Mouse (Mus musculus): ENCODE measurements around the gene Ndufaf2. TPM values are rescaled to one million over a fixed set of nuclear protein-coding genes. Genes with fewer than 3 reads are reported as not detected.

The Ndufaf2 gene
- polyA plus RNA-seq, 1 experiment: 7.1 TPM

GRCm38 (mm10) chr13:108151782-108152181, 6.6 kb downstream of the Ndufaf2 start:
- no peak for DNase-seq (ENCODE audit: low read depth, low spot score)

- DNase-seq (ENCODE audit: low read depth, low spot score): no peak
- WGBS: 88% methylated on average over 8 of the region's 8 CpGs
Measured at GRCm38 (mm10) chr13:108144086-108144485, 14.3 kb downstream of the Ndufaf2 start.

- WGBS: 80% methylated on average over 5 of the region's 5 CpGs
- DNase-seq (ENCODE audit: low read depth, low spot score): no peak
Measured at GRCm38 (mm10) chr13:108138403-108138977, 19.9 kb downstream of the Ndufaf2 start.

- 86% methylated on average over 6 of the region's 6 CpGs for WGBS
- DNase-seq (ENCODE audit: low read depth, low spot score): no peak
Measured at GRCm38 (mm10) chr13:108135617-108136016, 22.8 kb downstream of the Ndufaf2 start.

- DNase-seq (ENCODE audit: low read depth, low spot score): no peak
- WGBS: 66% methylated on average over 6 of the region's 6 CpGs
Measured at GRCm38 (mm10) chr13:108132031-108132819, 26.2 kb downstream of the Ndufaf2 start.

- DNase-seq (ENCODE audit: low read depth, low spot score): no peak
- WGBS: 93% methylated on average over 5 of the region's 5 CpGs
Measured at GRCm38 (mm10) chr13:108130737-108131136, 27.7 kb downstream of the Ndufaf2 start.

- WGBS: 70% methylated on average over 7 of the region's 7 CpGs
- DNase-seq (ENCODE audit: low read depth, low spot score): no peak
Measured at GRCm38 (mm10) chr13:108129070-108129469, 29.4 kb downstream of the Ndufaf2 start.

- WGBS: 55% methylated on average over 1 of the region's 1 CpGs
- DNase-seq (ENCODE audit: low read depth, low spot score): no peak
Measured at GRCm38 (mm10) chr13:108127883-108128282, 30.5 kb downstream of the Ndufaf2 start.

GRCm38 (mm10) chr13:108127130-108127529, 31.3 kb downstream of the Ndufaf2 start:
- DNase-seq (ENCODE audit: low read depth, low spot score): no peak
- WGBS: 7% methylated on average over 1 of the region's 1 CpGs

- 95% methylated on average over 2 of the region's 2 CpGs for WGBS
- DNase-seq (ENCODE audit: low read depth, low spot score): no peak
Measured at GRCm38 (mm10) chr13:108126246-108126645, 32.2 kb downstream of the Ndufaf2 start.

GRCm38 (mm10) chr13:108124096-108124495, 34.3 kb downstream of the Ndufaf2 start:
- WGBS: 85% methylated on average over 11 of the region's 11 CpGs
- DNase-seq (ENCODE audit: low read depth, low spot score): no peak

GRCm38 (mm10) chr13:108123109-108123723, 35.2 kb downstream of the Ndufaf2 start:
- WGBS: 77% methylated on average over 15 of the region's 15 CpGs
- DNase-seq (ENCODE audit: low read depth, low spot score): no peak

- WGBS: 39% methylated on average over 9 of the region's 9 CpGs
- DNase-seq (ENCODE audit: low read depth, low spot score): peak; percentile 42
Measured at GRCm38 (mm10) chr13:108119411-108120310, 38.8 kb downstream of the Ndufaf2 start.

- no peak for DNase-seq (ENCODE audit: low read depth, low spot score)
- 76% methylated on average over 1 of the region's 1 CpGs for WGBS
Measured at GRCm38 (mm10) chr13:108118188-108118587, 40.2 kb downstream of the Ndufaf2 start.

GRCm38 (mm10) chr13:108117654-108118053, 40.8 kb downstream of the Ndufaf2 start:
- no peak for DNase-seq (ENCODE audit: low read depth, low spot score)

GRCm38 (mm10) chr13:108114257-108114656, 44.2 kb downstream of the Ndufaf2 start:
- no peak for DNase-seq (ENCODE audit: low read depth, low spot score)

GRCm38 (mm10) chr13:108113536-108113935, 44.9 kb downstream of the Ndufaf2 start:
- 96% methylated on average over 5 of the region's 5 CpGs for WGBS
- DNase-seq (ENCODE audit: low read depth, low spot score): no peak

More at GRCm38 (mm10) chr13:108114257-108114656, 44.2 kb downstream of the Ndufaf2 start:
- 75% methylated on average over 3 of the region's 3 CpGs for WGBS

- 93% methylated on average over 6 of the region's 6 CpGs for WGBS
Measured at GRCm38 (mm10) chr13:108110929-108111328, 47.5 kb downstream of the Ndufaf2 start.

GRCm38 (mm10) chr13:108100700-108101099, 57.7 kb downstream of the Ndufaf2 start:
- DNase-seq (ENCODE audit: low read depth, low spot score): no peak
- WGBS: 55% methylated on average over 2 of the region's 2 CpGs

More at GRCm38 (mm10) chr13:108110929-108111328, 47.5 kb downstream of the Ndufaf2 start:
- no peak for DNase-seq (ENCODE audit: low read depth, low spot score)

- DNase-seq (ENCODE audit: low read depth, low spot score): no peak
- WGBS: 77% methylated on average over 7 of the region's 7 CpGs
Measured at GRCm38 (mm10) chr13:108096446-108096845, 62.0 kb downstream of the Ndufaf2 start.

All from large intestine, adult 2 months (tissue).